Mouse (Mus musculus) liver, embryonic 11.5 days (tissue): Measurements from ENCODE around the gene Zfp512b. TPM values are rescaled to one million over a fixed set of nuclear protein-coding genes. Genes with fewer than 3 reads are reported as not detected.
A peak's percentile ranks its signal among the peaks of the same experiment; 100 is the strongest.

Experiments
- ATAC-seq: fragments of 200-750 bp; cut with Nextera tagmentation; replicated peaks from 2 replicates; pipeline ENCODE4 v1.8.0; 2017; ENCODE audit warnings: moderate number of reproducible peaks, mild to moderate bottlenecking, moderate TSS enrichment, moderate library complexity; ENCODE audit not compliant: low FRiP score
- DNase-seq: peaks from one replicate; pipeline ENCODE4 v3.0.0-alpha.2; 2017; ENCODE audit warnings: low spot score
- H3K27ac ChIP-seq: fragments of 300-500 bp; sonication (generic); 2 replicates; pipeline ENCODE4 v1.5.1; 2014; ENCODE audit warnings: mild to moderate bottlenecking, low read depth, low read length, control low read depth
- H3K27me3 ChIP-seq: fragments of 300-500 bp; sonication (generic); replicated peaks from 2 replicates; pipeline ENCODE4 v1.6.1; 2014; ENCODE audit warnings: low read length, mixed read lengths; ENCODE audit not compliant: control insufficient read depth, insufficient read depth
- H3K36me3 ChIP-seq: fragments of 300-500 bp; sonication (generic); 2 replicates; pipeline ENCODE4 v1.6.1; 2014; ENCODE audit warnings: mild to moderate bottlenecking, low read length, moderate library complexity, mixed read lengths; ENCODE audit not compliant: control insufficient read depth, insufficient read depth
- H3K4me1 ChIP-seq: fragments of 300-500 bp; sonication (generic); replicated peaks from 2 replicates; pipeline ENCODE4 v1.6.1; 2014; ENCODE audit warnings: low read length, mixed read lengths; ENCODE audit not compliant: control insufficient read depth, insufficient read depth
- H3K4me2 ChIP-seq: fragments of 300-500 bp; sonication (generic); 2 replicates; pipeline ENCODE4 v1.6.1; 2014; ENCODE audit warnings: mild to moderate bottlenecking, control low read depth, moderate library complexity
- H3K4me3 ChIP-seq: fragments of 300-500 bp; sonication (generic); 2 replicates; pipeline ENCODE4 v1.5.1; 2014; ENCODE audit warnings: low read depth, low read length, control low read depth
- H3K9ac ChIP-seq: fragments of 300-500 bp; sonication (generic); 2 replicates; pipeline ENCODE4 v1.6.1; 2014; ENCODE audit warnings: low read depth, low read length, control low read depth
- H3K9me3 ChIP-seq: fragments of 300-500 bp; sonication (generic); 2 replicates; pipeline ENCODE4 v1.6.1; 2016; ENCODE audit warnings: low read length, inconsistent platforms, mixed read lengths; ENCODE audit not compliant: control insufficient read depth
- WGBS: fragments of 180-500 bp; shearing (Covaris S2); extraction: QIAGEN DNeasy Blood & Tissue Kit; methylation state at CpG from one replicate; pipeline ENCODE4 v1.1.7; 2014; 5-methylcytosine and 5-hydroxymethylcytosine counted together
- polyA plus RNA-seq: library from polyadenylated mRNA; unstranded; fragments of >200 nt; fragmentation: Nextera tagmentation; extraction: Ambion mirVana; gene quantifications from 2 replicates; pipeline ENCODE4 v1.2.1, GENCODE M21; 2014

Gene Zfp512b
- polyA plus RNA-seq, 1 experiment from 2014 or later: 31.2 TPM

DNA sequence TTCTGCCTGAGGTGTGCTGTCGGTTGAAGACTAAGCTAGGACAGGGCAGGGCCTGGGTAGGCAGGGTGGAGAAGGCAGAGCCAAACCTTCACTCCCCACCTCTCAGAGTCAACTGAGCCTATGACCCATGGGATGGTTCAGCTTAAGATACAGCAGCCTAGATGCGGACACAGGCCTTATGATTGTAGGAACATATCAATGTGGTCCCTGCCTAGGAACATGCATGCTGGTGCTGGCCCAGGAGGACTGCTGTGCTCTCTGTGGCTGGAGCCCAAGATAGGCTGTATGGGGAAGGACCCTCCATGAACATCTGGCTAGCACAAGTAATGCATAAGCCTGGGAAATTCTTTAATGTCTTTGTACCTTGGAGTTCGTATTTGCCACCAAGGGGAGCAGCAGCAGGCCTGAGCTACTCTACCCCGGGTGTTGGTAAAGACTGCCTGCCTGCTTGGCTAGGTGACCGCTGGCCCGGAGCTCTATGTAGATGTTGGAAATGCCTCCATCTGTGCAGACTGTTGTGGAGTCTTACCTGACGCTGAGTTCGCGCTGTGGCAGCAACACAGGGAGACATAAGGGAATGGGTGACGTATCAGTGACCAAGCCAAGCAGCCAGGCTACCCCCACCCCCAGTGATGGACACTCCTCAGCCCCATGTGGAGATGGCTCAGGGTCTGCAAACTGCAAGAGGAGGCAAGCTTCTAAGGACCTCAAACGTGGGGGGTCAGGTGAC is 20.5 kb downstream of the Zfp512b start:
- no peaks in the 10 kb centered on the region for H3K27me3 ChIP-seq
- peaks cover 26% of the 10 kb centered on the region for H3K4me1 ChIP-seq
- ATAC-seq (no peak), DNase-seq (peak; percentile 31)
- no peak overlapping the region for H3K4me2 ChIP-seq
- no peak overlapping the region for H3K27ac ChIP-seq
- WGBS: 92% methylated on average over 11 of the region's 11 CpGs
- H3K9me3 ChIP-seq: no peaks in the 10 kb centered on the region
- no peak overlapping the region for H3K4me3 ChIP-seq
- H3K9ac ChIP-seq: no peak overlapping the region
- peaks cover 5% of the 10 kb centered on the region for H3K36me3 ChIP-seq

- Histone ChIP-seq H3K27ac (no peak overlapping the region), H3K4me1 (peaks cover 18% of the 10 kb centered on the region), H3K9me3 (no peaks in the 10 kb centered on the region), H3K27me3 (no peaks in the 10 kb centered on the region), H3K36me3 (peaks cover 5% of the 10 kb centered on the region), H3K9ac (peak overlapping the region; percentile 1; the same call in 1 of the 2 replicates), H3K4me3 (no peak overlapping the region), H3K4me2 (no peak overlapping the region)
- 72% methylated on average over 6 of the region's 6 CpGs for WGBS
- DNase-seq: peak; percentile 29
- no peak for ATAC-seq
Measured at GRCm38 (mm10) chr2:181570921-181571595, 21.5 kb downstream of the Zfp512b start.

GRCm38 (mm10) chr2:181570375-181570774 is 22.2 kb downstream of the Zfp512b start:
- no peak overlapping the region for H3K4me3 ChIP-seq
- WGBS: 89% methylated on average over 8 of the region's 8 CpGs
- no peak overlapping the region for H3K27ac ChIP-seq
- H3K4me1 ChIP-seq: peaks cover 18% of the 10 kb centered on the region
- H3K27me3 ChIP-seq: no peaks in the 10 kb centered on the region
- peak; percentile 32 for DNase-seq
- H3K9me3 ChIP-seq: no peaks in the 10 kb centered on the region
- peaks cover 5% of the 10 kb centered on the region for H3K36me3 ChIP-seq
- H3K9ac ChIP-seq: no peak overlapping the region
- ATAC-seq: no peak
- H3K4me2 ChIP-seq: no peak overlapping the region

- H3K27ac ChIP-seq: no peak overlapping the region
- H3K27me3 ChIP-seq: no peaks in the 10 kb centered on the region
- no peak overlapping the region for H3K4me2 ChIP-seq
- no peak overlapping the region for H3K9ac ChIP-seq
- H3K36me3 ChIP-seq: peaks cover 5% of the 10 kb centered on the region
- DNase-seq (peak; percentile 25), ATAC-seq (no peak)
- WGBS: 90% methylated on average over 10 of the region's 10 CpGs
- H3K4me1 ChIP-seq: peaks cover 18% of the 10 kb centered on the region
- no peaks in the 10 kb centered on the region for H3K9me3 ChIP-seq
- no peak overlapping the region for H3K4me3 ChIP-seq
Measured at GRCm38 (mm10) chr2:181569856-181570255, 22.7 kb downstream of the Zfp512b start.

DNA sequence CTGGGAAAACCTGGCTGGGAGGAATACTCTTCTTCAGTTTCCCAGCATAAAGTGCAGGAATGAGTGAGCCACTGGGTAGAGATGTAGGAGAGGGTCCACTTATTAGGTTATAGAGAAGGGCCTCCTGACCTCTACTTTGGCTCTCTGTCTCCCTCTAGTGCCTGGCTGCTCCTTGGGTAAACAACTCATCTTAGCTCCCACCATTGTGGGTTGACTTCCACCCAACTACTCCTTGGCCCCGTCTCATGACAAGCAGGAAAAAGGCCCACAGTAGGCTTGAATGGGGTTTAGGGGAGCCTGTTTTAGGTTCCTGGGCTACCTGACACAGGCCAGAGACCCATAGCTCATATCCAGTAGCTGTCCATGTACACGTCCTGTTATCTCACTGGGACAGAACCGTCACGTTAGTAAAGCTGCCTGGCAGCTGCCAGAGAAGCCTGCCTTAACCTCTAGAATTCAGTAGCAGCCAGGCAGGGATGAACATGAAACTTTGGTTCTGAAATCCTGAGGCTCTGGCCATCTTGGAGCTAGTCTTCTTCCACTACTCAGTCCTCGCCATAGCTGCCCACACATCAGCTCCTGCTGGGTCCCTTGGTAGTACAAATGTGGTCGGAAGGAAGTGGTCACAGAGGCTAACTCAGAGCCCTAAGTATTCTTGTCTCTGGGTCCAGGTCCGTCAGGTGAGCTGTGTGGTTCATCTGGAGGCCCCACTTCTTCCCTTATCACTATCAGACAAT is 24.2 kb downstream of the Zfp512b start:
- H3K27ac ChIP-seq: peak overlapping the region; percentile 52
- peaks cover 14% of the 10 kb centered on the region for H3K4me1 ChIP-seq
- H3K27me3 ChIP-seq: no peaks in the 10 kb centered on the region
- ATAC-seq (peak; percentile 85), DNase-seq (peak; percentile 38)
- 52% methylated on average over 7 of the region's 7 CpGs for WGBS
- peak overlapping the region; percentile 37 for H3K4me2 ChIP-seq
- H3K36me3 ChIP-seq: peaks cover 5% of the 10 kb centered on the region
- peak overlapping the region; percentile 30; the same call in 1 of the 2 replicates for H3K9ac ChIP-seq
- H3K9me3 ChIP-seq: no peaks in the 10 kb centered on the region
- H3K4me3 ChIP-seq: no peak overlapping the region

GRCm38 (mm10) chr2:181567338-181567737 is 25.3 kb downstream of the Zfp512b start:
- H3K4me2 ChIP-seq: no peak overlapping the region
- H3K36me3 ChIP-seq: no peaks in the 10 kb centered on the region
- no peaks in the 10 kb centered on the region for H3K27me3 ChIP-seq
- H3K4me3 ChIP-seq: no peak overlapping the region
- DNase-seq (peak; percentile 23), ATAC-seq (no peak)
- H3K27ac ChIP-seq: no peak overlapping the region
- 82% methylated on average over 3 of the region's 3 CpGs for WGBS
- no peak overlapping the region for H3K9ac ChIP-seq
- H3K4me1 ChIP-seq: peaks cover 14% of the 10 kb centered on the region
- no peaks in the 10 kb centered on the region for H3K9me3 ChIP-seq

DNA sequence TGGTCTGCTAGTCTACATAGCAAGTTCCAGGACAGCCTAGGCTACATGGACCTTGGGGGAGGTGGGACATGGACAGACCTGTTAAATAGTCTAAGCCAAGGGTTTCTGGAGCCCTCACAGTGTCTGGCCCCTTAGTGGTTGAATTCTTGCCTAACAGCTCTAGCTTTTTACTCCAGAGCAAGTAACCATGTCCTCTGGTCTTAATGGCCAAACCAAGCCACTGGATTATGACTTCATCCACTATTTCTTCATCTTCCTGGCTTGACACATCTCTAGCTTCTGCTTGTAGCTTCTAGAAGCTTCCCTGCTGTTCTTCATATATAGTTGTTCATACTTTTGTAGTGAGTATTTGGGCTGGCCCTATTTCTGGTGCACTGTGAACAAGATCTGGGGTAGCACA is 38.8 kb downstream of the Zfp512b start:
- Histone ChIP-seq H3K9ac (no peak overlapping the region), H3K36me3 (peaks cover 26% of the 10 kb centered on the region), H3K4me3 (no peak overlapping the region), H3K4me2 (no peak overlapping the region), H3K4me1 (no peaks in the 10 kb centered on the region), H3K9me3 (no peaks in the 10 kb centered on the region), H3K27me3 (no peaks in the 10 kb centered on the region), H3K27ac (no peak overlapping the region)
- no peak for DNase-seq
- no peak for ATAC-seq

DNA sequence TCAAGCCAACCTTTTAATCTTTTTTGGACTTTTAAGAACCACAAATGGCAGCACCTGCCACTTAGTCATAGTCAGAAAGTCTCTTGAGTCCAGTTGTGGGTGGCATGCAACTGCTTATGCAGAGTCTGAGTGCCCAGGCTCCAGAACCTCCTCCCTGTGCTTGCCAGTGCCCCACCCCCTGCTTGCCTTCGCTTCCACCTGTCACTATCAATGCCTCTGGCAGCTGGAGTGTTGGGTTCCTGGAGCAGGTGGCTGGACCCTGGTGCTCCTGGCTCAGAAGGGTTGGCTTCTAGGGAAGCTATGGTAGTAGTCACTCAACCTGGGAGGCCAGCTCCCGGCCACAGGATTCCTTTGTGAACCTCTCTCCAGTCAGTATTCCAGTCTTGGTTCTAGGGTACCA is 42.4 kb downstream of the Zfp512b start:
- no peak for DNase-seq
- Histone ChIP-seq H3K27me3 (no peaks in the 10 kb centered on the region), H3K4me2 (no peak overlapping the region), H3K36me3 (peaks cover 40% of the 10 kb centered on the region), H3K27ac (no peak overlapping the region), H3K4me3 (no peak overlapping the region), H3K4me1 (peaks cover 16% of the 10 kb centered on the region), H3K9ac (no peak overlapping the region), H3K9me3 (no peaks in the 10 kb centered on the region)
- ATAC-seq: no peak
- 88% methylated on average over 2 of the region's 2 CpGs for WGBS
